Mouse (Mus musculus): ENCODE measurements around the gene Tmem63b. TPM values are rescaled to one million over a fixed set of nuclear protein-coding genes. Genes with fewer than 3 reads are reported as not detected.
A peak's percentile ranks its signal among the peaks of the same experiment; 100 is the strongest.

Tmem63b gene
- total and polyA plus RNA-seq, 2 experiments from 2014 or later: 131 to 228 TPM

- 76% methylated on average over 16 of the region's 16 CpGs for WGBS
- no peaks in the 10 kb centered on the region for H3K4me1 ChIP-seq (ENCODE audit: insufficient read depth)
- no peak for DNase-seq
- ATAC-seq: no peak
- no peaks in the 10 kb centered on the region for H3K9me3 ChIP-seq (ENCODE audit: low read length)
- H3K27ac ChIP-seq (ENCODE audit: low read depth, low read length): no peak overlapping the region
- no peaks in the 10 kb centered on the region for H3K36me3 ChIP-seq (ENCODE audit: insufficient read depth)
- H3K9ac ChIP-seq: no peak overlapping the region
- no peaks in the 10 kb centered on the region for H3K27me3 ChIP-seq (ENCODE audit: insufficient read depth, low read length)
- no peak overlapping the region for H3K4me3 ChIP-seq (ENCODE audit: low read depth, low read length)
- H3K4me2 ChIP-seq (ENCODE audit: low read depth): no peak overlapping the region
- no peak for TF ChIP-seq CTCF (IDR thresholded peaks at IDR 0.05; ENCODE audit: low read depth)
These were observed 48.0 kb downstream of the Tmem63b start for GRCm38 (mm10) chr17:45638596-45639295.

DNA sequence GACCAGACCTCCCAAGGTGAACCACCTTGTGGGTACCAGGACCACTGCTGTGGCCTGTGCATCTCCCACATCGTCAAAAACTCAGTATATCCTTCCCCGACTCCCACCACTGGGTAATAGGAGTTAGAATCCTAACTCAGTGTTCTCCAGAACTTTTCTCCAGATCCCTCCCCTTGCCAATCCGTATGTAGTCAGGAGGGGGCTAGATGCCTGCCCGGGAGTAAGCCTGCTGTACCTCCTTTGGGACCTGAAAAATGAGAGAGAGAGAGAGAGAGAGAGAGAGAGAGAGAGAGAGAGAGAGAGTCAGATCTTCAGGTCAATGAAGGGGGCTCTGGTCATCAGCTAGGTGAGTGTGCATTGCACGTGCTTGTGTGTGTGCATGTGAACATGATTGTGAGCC lies 52.7 kb downstream of the Tmem63b start:
- Histone ChIP-seq H3K27me3 (ENCODE audit: insufficient read depth, low read length) (no peaks in the 10 kb centered on the region), H3K4me2 (ENCODE audit: low read depth) (no peak overlapping the region), H3K27ac (ENCODE audit: low read depth, low read length) (no peak overlapping the region), H3K9me3 (ENCODE audit: low read length) (no peaks in the 10 kb centered on the region), H3K4me3 (ENCODE audit: low read depth, low read length) (no peak overlapping the region), H3K4me1 (ENCODE audit: insufficient read depth) (peaks cover 10% of the 10 kb centered on the region; the same call in 1 of the 2 replicates), H3K36me3 (ENCODE audit: insufficient read depth) (no peaks in the 10 kb centered on the region), H3K9ac (no peak overlapping the region)
- no peak for ATAC-seq
- no peak for TF ChIP-seq CTCF (IDR thresholded peaks at IDR 0.05; ENCODE audit: low read depth)
- WGBS: 88% methylated on average over 5 of the region's 5 CpGs
- DNase-seq: no peak

GRCm38 (mm10) chr17:45631940-45632339 lies 54.8 kb downstream of the Tmem63b start:
- Histone ChIP-seq H3K9me3 (ENCODE audit: low read length) (no peaks in the 10 kb centered on the region), H3K27ac (ENCODE audit: low read depth, low read length) (no peak overlapping the region), H3K36me3 (ENCODE audit: insufficient read depth) (no peaks in the 10 kb centered on the region), H3K4me2 (ENCODE audit: low read depth) (no peak overlapping the region), H3K27me3 (ENCODE audit: insufficient read depth, low read length) (peaks cover 6% of the 10 kb centered on the region; the same call in 1 of the 2 replicates), H3K4me1 (ENCODE audit: insufficient read depth) (peaks cover 10% of the 10 kb centered on the region; the same call in 1 of the 2 replicates), H3K9ac (no peak overlapping the region), H3K4me3 (ENCODE audit: low read depth, low read length) (no peak overlapping the region)
- ATAC-seq: no peak
- no peak for TF ChIP-seq CTCF (IDR thresholded peaks at IDR 0.05; ENCODE audit: low read depth)
- WGBS: 83% methylated on average over 6 of the region's 6 CpGs
- no peak for DNase-seq

DNA sequence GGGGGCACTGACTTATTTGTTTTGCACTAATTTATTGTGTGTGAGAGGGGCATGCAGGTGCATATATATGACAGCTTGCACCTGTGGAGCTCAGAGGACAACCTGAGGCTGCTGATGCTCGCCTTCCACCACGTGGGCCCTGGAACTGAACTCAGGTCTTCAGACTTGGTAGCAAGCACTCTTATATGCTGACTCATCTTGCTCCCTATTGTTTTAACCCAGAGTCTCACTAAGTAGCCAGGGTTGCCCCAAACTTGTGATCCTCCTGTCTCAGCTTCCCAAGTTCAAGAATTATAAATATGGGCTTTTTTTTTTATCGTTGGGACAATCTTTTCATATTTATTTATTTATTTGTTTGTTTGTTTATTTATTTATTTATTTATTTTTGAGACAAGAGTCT lies 55.7 kb downstream of the Tmem63b start:
- Histone ChIP-seq H3K27ac (ENCODE audit: low read depth, low read length) (no peak overlapping the region), H3K4me1 (ENCODE audit: insufficient read depth) (peaks cover 14% of the 10 kb centered on the region; the same call in 1 of the 2 replicates), H3K27me3 (ENCODE audit: insufficient read depth, low read length) (peaks cover 6% of the 10 kb centered on the region; the same call in 1 of the 2 replicates), H3K36me3 (ENCODE audit: insufficient read depth) (no peaks in the 10 kb centered on the region), H3K9ac (0 out of 2 replicates have a peak overlapping the region, but pooled peaks have one; percentile 58), H3K4me3 (ENCODE audit: low read depth, low read length) (peak overlapping the region; percentile 48; the same call in 1 of the 2 replicates), H3K9me3 (ENCODE audit: low read length) (no peaks in the 10 kb centered on the region), H3K4me2 (ENCODE audit: low read depth) (peak overlapping the region; percentile 74)
- ATAC-seq: no peak
- TF ChIP-seq CTCF (IDR thresholded peaks at IDR 0.05; ENCODE audit: low read depth): no peak
- WGBS: 65% methylated on average over 3 of the region's 3 CpGs
- no peak for DNase-seq

GRCm38 (mm10) chr17:45629861-45630694 lies 56.6 kb downstream of the Tmem63b start:
- peak overlapping the region; percentile 58 for H3K9ac ChIP-seq
- no peaks in the 10 kb centered on the region for H3K9me3 ChIP-seq (ENCODE audit: low read length)
- DNase-seq: peak; percentile 84
- peak overlapping the region; percentile 74 for H3K4me2 ChIP-seq (ENCODE audit: low read depth)
- peak overlapping the region; percentile 81 for H3K27ac ChIP-seq (ENCODE audit: low read depth, low read length)
- no peaks in the 10 kb centered on the region for H3K36me3 ChIP-seq (ENCODE audit: insufficient read depth)
- H3K27me3 ChIP-seq (ENCODE audit: insufficient read depth, low read length): peaks cover 6% of the 10 kb centered on the region; the same call in 1 of the 2 replicates
- peaks cover 14% of the 10 kb centered on the region; the same call in 1 of the 2 replicates for H3K4me1 ChIP-seq (ENCODE audit: insufficient read depth)
- ATAC-seq: peak; percentile 88
- 2% methylated on average over 34 of the region's 34 CpGs for WGBS
- peak overlapping the region; percentile 48 for H3K4me3 ChIP-seq (ENCODE audit: low read depth, low read length)
- TF ChIP-seq CTCF (IDR thresholded peaks at IDR 0.05; ENCODE audit: low read depth): peak; percentile 77

DNA sequence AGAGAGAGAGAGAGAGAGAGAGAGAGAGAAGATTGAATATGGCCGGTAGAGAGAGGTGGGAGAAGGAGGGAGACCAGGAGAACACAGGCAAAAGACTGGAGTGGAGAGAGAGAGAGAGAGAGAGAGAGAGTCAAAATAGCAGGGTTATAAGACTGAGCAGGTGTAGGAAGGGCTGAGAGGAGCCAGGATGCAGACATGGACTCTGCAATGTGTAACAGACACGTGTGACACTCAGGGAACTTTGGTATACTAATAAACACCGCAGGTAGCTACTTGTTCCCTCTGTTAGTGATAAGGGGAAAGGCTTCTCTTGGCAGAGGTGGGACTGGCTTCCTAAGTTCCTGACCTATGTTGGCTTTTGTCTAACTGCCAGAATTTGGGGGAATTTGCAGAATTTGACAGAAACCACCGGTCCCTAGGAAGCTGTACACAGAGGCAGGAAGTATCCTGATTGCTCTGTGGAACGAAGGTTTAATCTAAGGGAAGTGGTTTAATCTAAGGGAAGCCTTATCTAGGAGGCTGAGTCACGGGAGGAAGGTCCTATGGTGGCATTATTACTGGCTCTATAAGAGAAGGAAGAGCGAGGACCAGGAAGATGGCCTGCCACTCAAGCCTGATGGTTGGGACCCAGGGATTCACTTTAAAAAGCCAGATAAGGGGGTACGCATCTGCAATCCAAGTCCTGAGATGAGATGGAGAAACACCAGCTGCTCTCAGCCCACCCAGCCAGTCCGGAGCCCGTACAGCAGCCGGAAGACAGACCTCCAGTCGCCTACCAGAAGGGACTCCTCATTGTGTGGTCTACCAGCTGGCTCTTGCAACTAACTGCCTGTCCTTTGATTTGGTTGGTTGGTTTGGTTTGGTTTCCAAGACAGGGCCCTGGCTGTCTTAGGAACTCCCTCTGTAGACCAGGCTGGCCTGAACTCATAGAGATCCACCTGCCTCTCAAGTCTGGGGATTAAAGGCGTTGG lies 57.5 kb downstream of the Tmem63b start:
- H3K27ac ChIP-seq (ENCODE audit: low read depth, low read length): peak overlapping the region; percentile 81; the same call in 1 of the 2 replicates
- peak overlapping the region; percentile 58; the same call in 1 of the 2 replicates for H3K9ac ChIP-seq
- peak; percentile 31 for DNase-seq
- 68% methylated on average over 13 of the region's 13 CpGs for WGBS
- ATAC-seq: 0 out of 2 replicates have a peak, but pooled peaks have one; percentile 12
- peaks cover 6% of the 10 kb centered on the region; the same call in 1 of the 2 replicates for H3K27me3 ChIP-seq (ENCODE audit: insufficient read depth, low read length)
- no peaks in the 10 kb centered on the region for H3K9me3 ChIP-seq (ENCODE audit: low read length)
- peak overlapping the region; percentile 74 for H3K4me2 ChIP-seq (ENCODE audit: low read depth)
- H3K4me1 ChIP-seq (ENCODE audit: insufficient read depth): peaks cover 14% of the 10 kb centered on the region; the same call in 1 of the 2 replicates
- no peak for TF ChIP-seq CTCF (IDR thresholded peaks at IDR 0.05; ENCODE audit: low read depth)
- peak overlapping the region; percentile 48; the same call in 1 of the 2 replicates for H3K4me3 ChIP-seq (ENCODE audit: low read depth, low read length)
- H3K36me3 ChIP-seq (ENCODE audit: insufficient read depth): no peaks in the 10 kb centered on the region
